Mouse (Mus musculus): ENCODE data around the gene Klk1b26. TPM values are rescaled to one million over a fixed set of nuclear protein-coding genes. Genes with fewer than 3 reads are reported as not detected.

Klk1b26 gene
- not detected in 2 replicates for polyA plus RNA-seq (2012; rRNA removed; ENCODE audit: low replicate concordance)

GRCm38 (mm10) chr7:44011868-44012267 is at the start of gene Klk1b26:
Klk1b26 (plus strand) TSS chr7:44012168.

GRCm38 (mm10) chr7:43966451-43966850 is 45.5 kb upstream of the Klk1b26 start, which contains the start of gene Klk1b1:
Klk1b1 (plus strand) TSS chr7:43966751.

GRCm38 (mm10) chr7:43975761-43976160 is 36.2 kb upstream of the Klk1b26 start, which contains the start of gene Klk1b9:
Klk1b9 (plus strand) TSS chr7:43976061.

GRCm38 (mm10) chr7:43995577-43995976 is 16.4 kb upstream of the Klk1b26 start, which contains the start of gene Klk1b11:
Klk1b11 (plus strand) TSS chr7:43995877.

GRCm38 (mm10) chr7:44051990-44052389 is 40.0 kb downstream of the Klk1b26 start, which contains the start of gene Klk1b27:
Klk1b27 (plus strand) TSS chr7:44052290.

Other genes starting within 250 kb of the Klk1b26 start
- gene Klk12, start 243.3 kb upstream of the Klk1b26 start, polyA plus RNA-seq (2012; rRNA removed; ENCODE audit: low replicate concordance): not detected in 2 replicates
- 1.2 TPM in 1 of 2 replicates, not detected in the other for gene Klk11, start 237.6 kb upstream of the Klk1b26 start, polyA plus RNA-seq (2012; rRNA removed; ENCODE audit: low replicate concordance)
- gene Klk10, start 231.1 kb upstream of the Klk1b26 start, polyA plus RNA-seq (2012; rRNA removed; ENCODE audit: low replicate concordance): 1.3 and 6.0 TPM in 2 replicates
- not detected in 2 replicates for gene Klk9, start 220.3 kb upstream of the Klk1b26 start, polyA plus RNA-seq (2012; rRNA removed; ENCODE audit: low replicate concordance)
- gene Klk8, start 214.6 kb upstream of the Klk1b26 start, polyA plus RNA-seq (2012; rRNA removed; ENCODE audit: low replicate concordance): 4.9 and 6.5 TPM in 2 replicates
- 0.09 TPM in 1 of 2 replicates, not detected in the other for gene Klk7, start 200.9 kb upstream of the Klk1b26 start, polyA plus RNA-seq (2012; rRNA removed; ENCODE audit: low replicate concordance)
- gene Klk6, start 187.7 kb upstream of the Klk1b26 start, polyA plus RNA-seq (2012; rRNA removed; ENCODE audit: low replicate concordance): not detected in 2 replicates
- gene Klk5, start 170.2 kb upstream of the Klk1b26 start, polyA plus RNA-seq (2012; rRNA removed; ENCODE audit: low replicate concordance): 0.09 TPM in 1 of 2 replicates, not detected in the other
- gene Klk4, start 131.0 kb upstream of the Klk1b26 start, polyA plus RNA-seq (2012; rRNA removed; ENCODE audit: low replicate concordance): 0.09 TPM in 1 of 2 replicates, not detected in the other
- gene Klk15, start 78.4 kb upstream of the Klk1b26 start, polyA plus RNA-seq (2012; rRNA removed; ENCODE audit: low replicate concordance): not detected in 2 replicates
- gene Klk1b8, start 61.5 kb upstream of the Klk1b26 start, polyA plus RNA-seq (2012; rRNA removed; ENCODE audit: low replicate concordance): not detected in 2 replicates
- not detected in 2 replicates for gene Klk1b1, start 45.4 kb upstream of the Klk1b26 start, polyA plus RNA-seq (2012; rRNA removed; ENCODE audit: low replicate concordance)
- not detected in 2 replicates for gene Klk1b9, start 36.1 kb upstream of the Klk1b26 start, polyA plus RNA-seq (2012; rRNA removed; ENCODE audit: low replicate concordance)
- gene Klk1b11, start 16.3 kb upstream of the Klk1b26 start, polyA plus RNA-seq (2012; rRNA removed; ENCODE audit: low replicate concordance): not detected in 2 replicates
- gene Klk1b27, start 40.1 kb downstream of the Klk1b26 start, polyA plus RNA-seq (2012; rRNA removed; ENCODE audit: low replicate concordance): 0.19 and 0.28 TPM in 2 replicates
- gene Klk1b21, start 90.2 kb downstream of the Klk1b26 start, polyA plus RNA-seq (2012; rRNA removed; ENCODE audit: low replicate concordance): not detected in 2 replicates
- not detected in 2 replicates for gene Klk1b22, start 100.5 kb downstream of the Klk1b26 start, polyA plus RNA-seq (2012; rRNA removed; ENCODE audit: low replicate concordance)
- not detected in 2 replicates for gene Klk1b16, start 124.6 kb downstream of the Klk1b26 start, polyA plus RNA-seq (2012; rRNA removed; ENCODE audit: low replicate concordance)
- gene Klk1b24, start 176.1 kb downstream of the Klk1b26 start, polyA plus RNA-seq (2012; rRNA removed; ENCODE audit: low replicate concordance): not detected in 2 replicates
- not detected in 2 replicates for gene Klk1b3, start 186.0 kb downstream of the Klk1b26 start, polyA plus RNA-seq (2012; rRNA removed; ENCODE audit: low replicate concordance)
- not detected in 2 replicates for gene Klk1b4, start 195.3 kb downstream of the Klk1b26 start, polyA plus RNA-seq (2012; rRNA removed; ENCODE audit: low replicate concordance)
- gene Klk1b5, start 203.8 kb downstream of the Klk1b26 start, polyA plus RNA-seq (2012; rRNA removed; ENCODE audit: low replicate concordance): not detected in 2 replicates
- 0.50 and 2.1 TPM in 2 replicates for gene Klk1, start 213.2 kb downstream of the Klk1b26 start, polyA plus RNA-seq (2012; rRNA removed; ENCODE audit: low replicate concordance)
- gene Gm36864, start 224.0 kb downstream of the Klk1b26 start, polyA plus RNA-seq (2012; rRNA removed; ENCODE audit: low replicate concordance): not detected in 2 replicates
- gene 1700028J19Rik, start 234.5 kb downstream of the Klk1b26 start, polyA plus RNA-seq (2012; rRNA removed; ENCODE audit: low replicate concordance): 1.2 and 1.4 TPM in 2 replicates
- gene 2410002F23Rik, start 234.6 kb downstream of the Klk1b26 start, polyA plus RNA-seq (2012; rRNA removed; ENCODE audit: low replicate concordance): 57.6 and 167 TPM in 2 replicates
- gene Acp4, start 245.2 kb downstream of the Klk1b26 start, polyA plus RNA-seq (2012; rRNA removed; ENCODE audit: low replicate concordance): not detected in 2 replicates
- gene Gm15517, start 249.3 kb downstream of the Klk1b26 start, polyA plus RNA-seq (2012; rRNA removed; ENCODE audit: low replicate concordance): 1.4 TPM in 1 of 2 replicates, not detected in the other

All from subcutaneous adipose tissue, adult 2 months (tissue).